Mouse (Mus musculus): ENCODE measurements around the gene Gm28171.
"Not testable (repeated sequence)": the region's sequence is repeated elsewhere in the genome, so short reads cannot be mapped to it uniquely, and the experiment has no call there.

The Gm28171 gene

DNA sequence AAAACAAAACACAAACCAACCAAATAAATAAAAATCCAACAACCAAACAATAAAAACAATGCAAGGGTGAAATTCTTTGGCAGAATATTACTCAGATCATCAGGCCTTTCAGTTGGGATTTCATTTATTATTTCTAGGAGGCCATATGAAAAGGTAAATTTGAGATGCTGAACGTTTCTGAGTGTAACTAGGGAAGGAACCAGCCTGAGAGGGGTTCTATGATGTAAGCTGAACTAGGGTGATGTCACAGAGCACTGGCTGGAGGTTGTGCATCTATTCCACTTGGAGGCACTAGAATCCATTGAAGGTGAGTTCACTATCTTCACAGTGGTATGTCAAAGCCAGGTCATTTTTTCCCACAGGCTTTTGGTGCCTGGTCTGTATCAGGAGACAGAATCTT is at the start of gene Gm28171:
Gene Gm28171, plus strand, starts transcription at position 301 of the 400 bp plus-strand sequence.
- DNase-seq (ENCODE audit: low spot score in 2 of 2) = not testable (repeated sequence)
